Mouse (Mus musculus) stomach, postnatal 0 days (tissue): ENCODE measurements at regions not wholly inside any gene's neighbourhood (a gene's known extent, or its start where the extent isn't known, plus 50 kb on each side); places are given as distances from the start of the nearest gene placed in this dataset.

Source experiments
- CTCF ChIP-seq: IDR thresholded peaks from 2 replicates; pipeline ENCODE4 v1.5.1; 2016; ENCODE audit warnings: antibody characterized with exemption, low read depth, mild to moderate bottlenecking, moderate library complexity
- EP300 ChIP-seq: optimal IDR thresholded peaks from 2 replicates; pipeline ENCODE3; 2016; ENCODE audit warnings: antibody characterized with exemption

GRCm38 (mm10) chr12:106308956-106309610 is 299.1 kb downstream of the Vrk1 start:
- TF ChIP-seq CTCF, result no peak
- no peak for TF ChIP-seq EP300
